Mouse (Mus musculus) kidney, embryonic 15.5 days (tissue): ENCODE results near the gene St6galnac3. TPM values are rescaled to one million over a fixed set of nuclear protein-coding genes. Genes with fewer than 3 reads are reported as not detected.
A peak's percentile ranks its signal among the peaks of the same experiment; 100 is the strongest.

Experiments used
- ATAC-seq: fragments of 200-750 bp; cut with Nextera tagmentation; replicated peaks from 2 replicates; pipeline ENCODE4 v1.8.0; 2017; ENCODE audit warnings: moderate TSS enrichment; ENCODE audit not compliant: low FRiP score
- H3K27ac ChIP-seq: fragments of 300-500 bp; sonication (generic); 2 replicates; pipeline ENCODE4 v1.5.1; 2015; ENCODE audit warnings: mild to moderate bottlenecking, inconsistent platforms
- H3K27me3 ChIP-seq: fragments of 300-500 bp; sonication (generic); 2 replicates; pipeline ENCODE4 v1.6.1; 2015; ENCODE audit warnings: inconsistent platforms
- H3K36me3 ChIP-seq: fragments of 300-500 bp; sonication (generic); 2 replicates; pipeline ENCODE4 v1.6.1; 2015; ENCODE audit warnings: inconsistent platforms
- H3K4me1 ChIP-seq: fragments of 300-500 bp; sonication (generic); 2 replicates; pipeline ENCODE4 v1.6.1; 2015; ENCODE audit warnings: inconsistent platforms
- H3K4me2 ChIP-seq: fragments of 300-500 bp; sonication (generic); 2 replicates; pipeline ENCODE4 v1.6.1; 2015; ENCODE audit warnings: moderate library complexity, mild to moderate bottlenecking, inconsistent platforms
- H3K4me3 ChIP-seq: fragments of 300-500 bp; sonication (generic); replicated peaks from 2 replicates; pipeline ENCODE4 v1.5.1; 2015; ENCODE audit warnings: mild to moderate bottlenecking, inconsistent platforms
- H3K9ac ChIP-seq: fragments of 300-500 bp; sonication (generic); 2 replicates; pipeline ENCODE4 v1.6.1; 2015; ENCODE audit warnings: mild to moderate bottlenecking, inconsistent platforms
- H3K9me3 ChIP-seq: fragments of 300-500 bp; sonication (generic); replicated peaks from 2 replicates; pipeline ENCODE4 v1.6.1; 2016; ENCODE audit warnings: inconsistent platforms
- WGBS: fragments of 180-500 bp; shearing (Covaris S2); methylation state at CpG from one replicate; pipeline ENCODE4 v1.1.7; 2015; ENCODE audit warnings: mixed read lengths; 5-methylcytosine and 5-hydroxymethylcytosine counted together
- polyA plus RNA-seq: library from polyadenylated mRNA; unstranded; fragments of >200 nt; fragmentation: Nextera tagmentation; extraction: Ambion mirVana; gene quantifications from 2 replicates; pipeline ENCODE4 v1.2.1, GENCODE M21; 2015

The St6galnac3 gene
- polyA plus RNA-seq, 1 experiment from 2014 or later = 65.5 TPM

DNA sequence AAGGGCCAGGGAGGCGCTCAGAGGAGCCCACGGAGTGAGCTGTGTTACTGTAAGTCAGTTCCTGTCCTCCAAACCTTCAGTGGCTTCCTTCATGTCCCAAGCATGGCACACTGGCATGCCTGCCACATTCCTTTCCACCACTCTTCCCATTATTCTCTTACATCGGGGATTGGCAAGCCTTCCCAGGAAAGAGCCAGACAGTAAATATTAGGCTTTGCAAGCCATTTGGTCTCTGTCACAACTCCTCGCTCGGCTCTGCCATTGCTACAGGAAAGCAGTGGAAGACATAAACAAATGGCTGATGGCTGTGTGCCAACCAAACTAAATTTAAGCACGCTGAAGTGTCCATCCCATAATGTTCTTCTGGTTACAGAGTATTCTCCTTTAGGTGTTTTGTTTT is 7.1 kb upstream of the St6galnac3 start:
- peak overlapping the region; percentile 65; the same call in 1 of the 2 replicates for H3K27ac ChIP-seq
- WGBS = 51% methylated on average over 6 of the region's 6 CpGs
- 0 out of 2 replicates have a peak, but pooled peaks have one; percentile 20 for ATAC-seq

DNA sequence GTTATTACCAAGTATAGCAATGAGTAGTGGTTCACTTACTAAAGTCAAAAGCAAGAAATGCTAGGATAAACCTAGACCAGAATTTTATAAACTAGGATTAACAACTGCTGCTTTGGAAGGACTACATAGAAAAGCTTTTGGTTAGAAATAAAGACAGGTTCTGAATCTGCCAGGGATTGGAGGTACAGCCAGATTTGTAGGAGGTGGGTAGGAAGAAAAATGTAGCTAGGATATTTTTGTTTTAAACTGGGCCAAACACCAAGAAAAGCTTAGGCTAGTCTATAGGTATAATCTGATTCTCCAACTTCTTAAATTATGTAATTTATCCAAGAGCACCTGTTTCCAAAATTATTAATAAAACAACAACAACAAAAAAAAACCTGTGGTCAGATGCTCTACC is 3.6 kb upstream of the St6galnac3 start:
- no peak overlapping the region for H3K9ac ChIP-seq

More for the DNA sequence above, 7.1 kb upstream of the St6galnac3 start:
- no peak overlapping the region for H3K4me2 ChIP-seq
- no peak overlapping the region for H3K4me3 ChIP-seq
- peaks cover 32% of the 10 kb centered on the region for H3K4me1 ChIP-seq
- no peak overlapping the region for H3K9ac ChIP-seq
- no peaks in the 10 kb centered on the region for H3K27me3 ChIP-seq
- no peaks in the 10 kb centered on the region for H3K36me3 ChIP-seq
- no peaks in the 10 kb centered on the region for H3K9me3 ChIP-seq

DNA sequence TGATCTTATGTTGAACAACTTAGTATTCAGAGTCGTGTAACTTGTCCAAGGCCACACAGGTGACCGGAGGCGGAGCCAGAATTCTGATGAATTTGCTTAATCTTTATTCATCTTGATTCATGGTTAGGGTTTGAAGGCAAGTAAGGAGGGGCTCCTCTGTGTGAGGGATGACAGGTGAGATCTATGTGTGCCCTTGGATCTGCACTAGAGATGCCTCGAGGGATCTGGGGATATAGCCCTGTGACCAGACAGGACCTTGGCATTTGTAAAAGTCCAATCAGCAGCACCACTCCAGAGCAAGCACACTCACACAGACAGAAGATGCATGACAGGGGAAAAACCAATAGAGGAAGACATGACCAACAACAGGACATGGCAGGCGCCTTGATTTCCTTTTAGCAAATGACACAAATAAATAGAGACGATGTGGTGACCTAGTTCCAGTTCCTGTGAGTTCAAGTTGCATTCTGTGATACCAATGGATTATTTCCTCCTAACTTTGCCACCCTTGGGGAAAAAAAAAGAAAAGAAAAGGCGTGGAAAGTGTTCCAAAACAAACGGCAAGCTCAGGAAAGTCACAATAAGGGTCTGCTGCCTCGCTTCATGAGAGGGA is 1.4 kb downstream of the St6galnac3 start:
- Histone ChIP-seq H3K9ac (peak overlapping the region; percentile 77), H3K4me2 (peak overlapping the region; percentile 85), H3K36me3 (no peaks in the 10 kb centered on the region), H3K9me3 (no peaks in the 10 kb centered on the region), H3K27ac (peak overlapping the region; percentile 87), H3K4me3 (peak overlapping the region; percentile 85), H3K4me1 (peaks cover 54% of the 10 kb centered on the region), H3K27me3 (no peaks in the 10 kb centered on the region)
- 65% methylated on average over 9 of the region's 9 CpGs for WGBS
- no peak for ATAC-seq

More for the DNA sequence above, 3.6 kb upstream of the St6galnac3 start:
- H3K4me2 ChIP-seq = no peak overlapping the region
- no peaks in the 10 kb centered on the region for H3K9me3 ChIP-seq
- H3K4me3 ChIP-seq = no peak overlapping the region
- H3K27ac ChIP-seq = no peak overlapping the region
- H3K4me1 ChIP-seq = peaks cover 30% of the 10 kb centered on the region
- H3K36me3 ChIP-seq = no peaks in the 10 kb centered on the region
- H3K27me3 ChIP-seq = no peaks in the 10 kb centered on the region
- ATAC-seq = no peak

DNA sequence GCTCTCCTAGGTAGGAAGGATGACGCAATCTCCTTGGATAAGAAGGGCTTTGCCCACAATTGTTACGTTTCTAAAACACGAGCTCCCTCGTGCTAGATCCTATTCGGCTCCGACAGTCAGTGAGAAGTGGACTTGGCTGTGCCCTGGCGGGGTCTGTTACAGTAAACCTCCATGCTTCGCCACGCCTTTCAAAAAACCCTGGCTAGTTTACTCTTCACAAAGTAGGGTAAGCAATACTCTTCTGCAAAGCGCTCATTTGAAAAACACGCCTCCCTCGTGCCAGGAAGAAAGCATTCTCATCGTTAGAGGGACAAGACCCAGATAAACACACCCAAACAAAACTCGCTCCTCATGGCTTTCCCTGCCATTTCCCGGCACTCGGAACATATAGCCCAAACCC is 3.4 kb downstream of the St6galnac3 start:
- Histone ChIP-seq H3K27ac (no peak overlapping the region), H3K9ac (no peak overlapping the region), H3K4me2 (no peak overlapping the region), H3K4me1 (peaks cover 71% of the 10 kb centered on the region), H3K36me3 (no peaks in the 10 kb centered on the region), H3K4me3 (no peak overlapping the region), H3K27me3 (no peaks in the 10 kb centered on the region), H3K9me3 (no peaks in the 10 kb centered on the region; the same call in 1 of the 2 replicates)
- 88% methylated on average over 16 of the region's 16 CpGs for WGBS
- no peak for ATAC-seq

DNA sequence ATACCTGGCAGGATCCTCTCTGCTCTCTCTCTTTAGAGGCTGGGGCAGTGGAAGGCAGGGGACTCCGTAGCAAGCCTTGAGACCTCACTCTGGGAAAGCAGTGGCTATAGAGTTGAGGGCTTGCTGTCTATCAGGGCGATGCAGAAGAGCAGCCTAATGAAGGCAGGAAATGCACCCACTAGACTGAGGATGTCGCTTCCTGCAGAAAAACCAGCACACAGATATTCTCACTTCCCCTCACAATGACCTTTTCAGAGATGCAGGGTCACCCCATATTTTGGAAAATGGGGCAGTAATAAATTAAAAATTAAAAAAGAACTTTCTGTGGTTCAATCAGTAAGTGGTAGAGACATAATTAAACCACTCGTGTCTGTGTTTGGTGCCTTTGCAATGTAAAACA is 4.1 kb downstream of the St6galnac3 start:
- Histone ChIP-seq H3K9ac (no peak overlapping the region), H3K36me3 (no peaks in the 10 kb centered on the region), H3K9me3 (no peaks in the 10 kb centered on the region; the same call in 1 of the 2 replicates), H3K4me3 (no peak overlapping the region), H3K4me2 (no peak overlapping the region), H3K27ac (no peak overlapping the region), H3K4me1 (peaks cover 75% of the 10 kb centered on the region), H3K27me3 (no peaks in the 10 kb centered on the region)
- WGBS = 77% methylated on average over 4 of the region's 4 CpGs
- ATAC-seq = no peak

DNA sequence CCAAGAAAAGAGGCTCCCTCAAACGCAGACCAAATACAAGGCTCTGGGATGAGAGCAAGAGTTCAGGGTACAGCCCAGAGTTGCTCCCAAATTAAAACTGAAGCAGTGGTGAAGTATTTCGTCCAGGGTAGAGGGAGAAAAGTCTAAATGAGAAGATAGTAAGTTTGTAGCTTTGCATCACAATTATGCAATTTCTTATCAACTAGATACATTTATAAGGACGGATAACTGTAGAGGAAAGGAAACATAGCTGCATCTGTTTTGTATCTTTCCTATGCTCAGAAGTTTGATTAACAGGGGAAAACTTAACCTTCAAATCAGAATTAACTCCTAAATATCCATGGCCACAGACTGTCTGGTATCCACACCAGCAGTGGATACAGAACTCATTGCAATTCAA is 4.7 kb downstream of the St6galnac3 start:
- 43% methylated on average over 3 of the region's 3 CpGs for WGBS
- H3K4me1 ChIP-seq = peaks cover 78% of the 10 kb centered on the region
- H3K27me3 ChIP-seq = no peaks in the 10 kb centered on the region
- H3K9me3 ChIP-seq = no peaks in the 10 kb centered on the region; the same call in 1 of the 2 replicates
- ATAC-seq = no peak
- H3K36me3 ChIP-seq = no peaks in the 10 kb centered on the region
- peak overlapping the region; percentile 84 for H3K27ac ChIP-seq
- no peak overlapping the region for H3K9ac ChIP-seq
- H3K4me3 ChIP-seq = no peak overlapping the region
- H3K4me2 ChIP-seq = 0 out of 2 replicates have a peak overlapping the region, but pooled peaks have one; percentile 24

DNA sequence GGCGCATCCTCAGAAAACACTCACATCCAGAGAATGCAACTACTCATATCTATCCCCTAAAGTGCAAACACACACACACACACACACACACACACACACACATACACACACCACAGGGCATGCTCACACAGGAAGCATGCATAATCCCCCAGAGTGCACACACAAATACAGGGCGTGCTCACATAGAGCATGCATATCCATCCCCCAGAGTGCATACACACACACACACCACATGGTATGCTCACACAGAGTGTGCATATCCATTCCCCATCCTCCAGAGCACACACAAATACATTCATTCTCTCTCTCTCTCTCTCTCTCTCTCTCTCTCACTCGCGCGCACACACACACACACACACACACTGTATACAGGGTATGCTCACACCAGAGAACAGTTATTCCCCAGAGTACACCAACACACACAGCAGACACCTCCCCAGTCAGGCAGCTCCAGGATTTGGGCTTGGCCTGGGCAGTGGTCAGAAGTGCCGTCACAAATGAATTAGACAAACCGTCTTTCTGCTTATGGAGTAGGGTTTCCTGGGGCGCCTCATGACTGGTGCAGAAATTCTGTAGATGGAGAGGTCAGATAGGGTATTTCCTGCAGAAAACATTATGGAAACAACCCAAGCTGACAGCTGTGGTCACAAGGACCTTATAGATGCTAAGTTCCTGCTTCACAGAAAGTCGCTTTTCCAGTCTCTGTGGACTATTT is 5.6 kb downstream of the St6galnac3 start:
- WGBS = 62% methylated on average over 9 of the region's 9 CpGs
- Histone ChIP-seq H3K36me3 (no peaks in the 10 kb centered on the region), H3K9me3 (peaks cover under 1% of the 10 kb centered on the region; the same call in 1 of the 2 replicates), H3K9ac (no peak overlapping the region), H3K27me3 (no peaks in the 10 kb centered on the region), H3K27ac (peak overlapping the region; percentile 84), H3K4me3 (no peak overlapping the region), H3K4me1 (peaks cover 83% of the 10 kb centered on the region), H3K4me2 (peak overlapping the region; percentile 24; the same call in 1 of the 2 replicates)
- peak; percentile 37 for ATAC-seq

DNA sequence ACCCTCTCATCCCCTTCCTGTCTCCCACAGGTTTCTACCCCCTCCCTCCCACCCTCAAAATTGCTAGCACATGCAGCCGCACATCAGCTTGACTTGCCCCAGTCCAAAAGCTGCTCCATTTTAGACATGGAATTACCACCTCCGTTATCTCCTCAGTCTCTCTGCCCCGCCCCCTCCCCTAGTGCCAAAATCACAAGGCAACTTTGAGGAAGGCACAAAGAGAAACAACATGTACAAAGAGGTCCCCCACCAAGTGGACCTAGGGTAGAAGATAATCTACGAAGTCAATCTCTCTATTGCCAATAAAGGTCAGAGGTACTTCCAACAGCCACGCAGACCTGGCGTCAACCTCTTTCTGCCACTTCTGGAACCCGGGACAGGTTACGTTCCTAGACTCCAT is 6.2 kb downstream of the St6galnac3 start:
- H3K36me3 ChIP-seq = peaks cover 4% of the 10 kb centered on the region; the same call in 1 of the 2 replicates
- no peak overlapping the region for H3K4me3 ChIP-seq
- H3K9ac ChIP-seq = no peak overlapping the region
- peak overlapping the region; percentile 84; the same call in 1 of the 2 replicates for H3K27ac ChIP-seq
- no peak for ATAC-seq
- no peak overlapping the region for H3K4me2 ChIP-seq
- peaks cover 5% of the 10 kb centered on the region for H3K9me3 ChIP-seq
- H3K4me1 ChIP-seq = peaks cover 77% of the 10 kb centered on the region
- H3K27me3 ChIP-seq = no peaks in the 10 kb centered on the region
- WGBS = 69% methylated on average over 8 of the region's 8 CpGs

DNA sequence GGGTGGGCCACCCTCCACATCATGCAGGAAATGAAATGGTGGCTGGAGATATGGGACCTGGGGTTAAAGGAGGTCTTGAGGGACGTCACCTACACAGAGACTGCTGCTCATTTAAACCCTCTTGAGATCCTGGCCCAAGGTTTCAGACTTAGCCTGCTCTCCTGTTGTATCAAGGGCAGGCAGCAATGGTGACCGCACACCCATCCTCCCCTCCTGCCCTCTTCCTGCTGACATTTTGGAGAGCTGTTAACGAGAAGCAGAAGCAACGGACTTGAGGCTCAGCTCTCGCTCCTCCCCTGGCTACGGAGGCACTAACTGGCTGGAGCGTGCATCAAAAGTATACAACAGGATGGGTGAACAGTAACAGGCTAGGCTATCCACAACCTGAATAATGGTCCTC is 7.2 kb downstream of the St6galnac3 start:
- no peak for ATAC-seq
- 84% methylated on average over 7 of the region's 7 CpGs for WGBS
- H3K9me3 ChIP-seq = peaks cover 5% of the 10 kb centered on the region
- H3K36me3 ChIP-seq = peaks cover 5% of the 10 kb centered on the region; the same call in 1 of the 2 replicates
- no peaks in the 10 kb centered on the region for H3K27me3 ChIP-seq
- H3K4me2 ChIP-seq = no peak overlapping the region
- H3K9ac ChIP-seq = no peak overlapping the region
- no peak overlapping the region for H3K4me3 ChIP-seq
- H3K27ac ChIP-seq = 0 out of 2 replicates have a peak overlapping the region, but pooled peaks have one; percentile 29
- H3K4me1 ChIP-seq = peaks cover 69% of the 10 kb centered on the region

DNA sequence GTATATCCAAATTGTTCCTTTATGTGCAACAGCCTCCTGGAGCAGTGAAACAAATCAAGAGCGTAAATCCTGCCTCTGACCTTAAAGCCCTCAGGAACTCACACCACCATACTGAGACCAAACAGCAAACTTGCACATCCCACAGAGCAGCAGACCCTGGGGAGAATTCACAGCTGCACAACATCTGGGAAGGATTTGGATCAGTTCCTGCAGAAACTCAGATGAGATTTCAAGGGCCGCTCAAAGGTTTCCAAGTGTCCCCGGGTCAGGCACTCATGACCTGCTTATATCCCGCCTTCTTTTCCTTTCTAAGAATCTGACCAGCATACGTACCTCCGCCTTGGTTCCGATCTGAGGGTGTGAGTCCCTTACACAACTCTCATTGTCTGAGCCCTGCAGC is 9.3 kb downstream of the St6galnac3 start:
- H3K27ac ChIP-seq = peak overlapping the region; percentile 59
- H3K4me1 ChIP-seq = peaks cover 58% of the 10 kb centered on the region
- no peaks in the 10 kb centered on the region for H3K27me3 ChIP-seq
- H3K9ac ChIP-seq = no peak overlapping the region
- peak overlapping the region; percentile 1; the same call in 1 of the 2 replicates for H3K4me2 ChIP-seq
- peak; percentile 41 for ATAC-seq
- 13% methylated on average over 7 of the region's 7 CpGs for WGBS
- H3K36me3 ChIP-seq = peaks cover 5% of the 10 kb centered on the region; the same call in 1 of the 2 replicates
- no peak overlapping the region for H3K4me3 ChIP-seq
- H3K9me3 ChIP-seq = peaks cover 5% of the 10 kb centered on the region

DNA sequence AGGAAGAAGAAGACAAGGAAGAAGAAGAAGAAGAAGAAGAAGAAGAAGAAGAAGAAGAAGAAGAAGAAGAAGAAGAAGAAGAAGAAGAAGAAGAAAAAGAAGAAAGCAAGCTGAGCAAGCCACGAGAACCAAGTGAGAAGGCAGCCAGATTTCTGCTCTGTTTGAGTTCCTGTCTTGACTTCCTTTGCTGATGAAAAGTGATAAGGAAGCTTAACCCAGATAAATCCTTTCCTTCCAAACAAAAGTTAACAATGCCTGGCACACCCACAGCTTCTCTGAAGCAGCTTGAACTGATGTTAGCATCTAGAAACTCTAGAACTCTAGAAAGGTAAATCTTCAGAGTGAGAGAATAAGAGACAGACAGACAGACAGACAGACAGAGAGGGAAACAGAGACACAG is 14.4 kb downstream of the St6galnac3 start:
- WGBS = 39% methylated on average over 1 of the region's 1 CpGs
- no peak overlapping the region for H3K4me3 ChIP-seq
- no peaks in the 10 kb centered on the region for H3K27me3 ChIP-seq
- no peak for ATAC-seq
- H3K4me2 ChIP-seq = no peak overlapping the region
- H3K36me3 ChIP-seq = peaks cover 5% of the 10 kb centered on the region; the same call in 1 of the 2 replicates
- H3K27ac ChIP-seq = 0 out of 2 replicates have a peak overlapping the region, but pooled peaks have one; percentile 9
- H3K9ac ChIP-seq = no peak overlapping the region
- H3K4me1 ChIP-seq = peaks cover 44% of the 10 kb centered on the region
- H3K9me3 ChIP-seq = peaks cover 5% of the 10 kb centered on the region; the same call in 1 of the 2 replicates

DNA sequence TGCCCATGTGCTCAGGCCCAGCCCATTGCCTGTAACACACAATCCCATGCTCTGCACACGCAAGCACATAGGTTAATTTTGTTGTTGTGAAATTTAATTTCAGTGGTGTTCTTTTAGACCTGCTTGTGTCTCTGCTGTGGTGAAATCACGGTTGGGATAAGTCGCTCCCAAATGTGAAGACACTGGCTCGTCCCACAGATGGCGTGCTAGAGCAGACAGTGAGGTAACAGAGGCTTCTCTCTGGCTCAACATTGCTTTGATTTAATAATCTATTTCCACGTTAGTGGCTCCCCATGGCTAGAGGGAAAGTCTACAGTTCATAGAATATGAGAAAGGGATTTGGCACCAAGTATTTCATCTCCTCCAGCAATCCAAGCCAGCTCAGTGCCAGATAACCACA is 17.3 kb downstream of the St6galnac3 start:
- 80% methylated on average over 6 of the region's 6 CpGs for WGBS
- Histone ChIP-seq H3K9me3 (no peaks in the 10 kb centered on the region), H3K36me3 (no peaks in the 10 kb centered on the region), H3K4me1 (peaks cover 41% of the 10 kb centered on the region), H3K27me3 (no peaks in the 10 kb centered on the region), H3K27ac (no peak overlapping the region), H3K9ac (no peak overlapping the region), H3K4me2 (no peak overlapping the region), H3K4me3 (no peak overlapping the region)
- ATAC-seq = no peak
